Mouse (Mus musculus) embryonic fibroblast, embryonic 13.5 days (primary cell): ENCODE results near the gene Tnr.

Experiments
- CTCF ChIP-seq: IDR thresholded peaks from 2 replicates; pipeline ENCODE4 v1.5.1; 2011; ENCODE audit warnings: mild to moderate bottlenecking, control low read depth, low read length, moderate library complexity, borderline replicate concordance; ENCODE audit not compliant: insufficient read depth
- POLR2A ChIP-seq: IDR thresholded peaks from 2 replicates; pipeline ENCODE4 v1.6.1; 2011; ENCODE audit warnings: low read depth, mild to moderate bottlenecking, control low read depth, low read length, moderate library complexity

GRCm38 (mm10) chr1:159968395-159968794 lies 444.8 kb downstream of the Tnr start:
- TF ChIP-seq CTCF: no peak
- no peak for TF ChIP-seq POLR2A
